Mouse (Mus musculus): ENCODE measurements at regions not wholly inside any gene's neighbourhood (a gene's known extent, or its start where the extent isn't known, plus 50 kb on each side); places are given as distances from the start of the nearest gene placed in this dataset.

GRCm38 (mm10) chr6:140179999-140180398, 138.7 kb upstream of the Plcz1 start:
- no peak for DNase-seq (ENCODE audit: low spot score in 2 of 2)

- DNase-seq (ENCODE audit: low spot score in 2 of 2), result no peak
These were observed 137.4 kb upstream of the Plcz1 start for GRCm38 (mm10) chr6:140178425-140179193.

- no peak for DNase-seq (ENCODE audit: low spot score in 2 of 2)
These were observed 131.5 kb upstream of the Plcz1 start for GRCm38 (mm10) chr6:140172716-140173115.

GRCm38 (mm10) chr6:140169836-140170235, 128.6 kb upstream of the Plcz1 start:
- no peak for DNase-seq (ENCODE audit: low spot score in 2 of 2)

- DNase-seq (ENCODE audit: low spot score in 2 of 2), result no peak
These were observed 125.9 kb upstream of the Plcz1 start for GRCm38 (mm10) chr6:140167182-140167581.

- DNase-seq (ENCODE audit: low spot score in 2 of 2), result no peak
These were observed 121.5 kb upstream of the Plcz1 start for GRCm38 (mm10) chr6:140162729-140163128.

- no peak for DNase-seq (ENCODE audit: low spot score in 2 of 2)
These were observed 120.2 kb upstream of the Plcz1 start for GRCm38 (mm10) chr6:140161482-140161881.

- no peak for DNase-seq (ENCODE audit: low spot score in 2 of 2)
These were observed 119.7 kb upstream of the Plcz1 start for GRCm38 (mm10) chr6:140160946-140161345.

- DNase-seq (ENCODE audit: low spot score in 2 of 2), result no peak
These were observed 117.7 kb upstream of the Plcz1 start for GRCm38 (mm10) chr6:140158986-140159385.

- DNase-seq (ENCODE audit: low spot score in 2 of 2), result no peak
These were observed 116.1 kb upstream of the Plcz1 start for GRCm38 (mm10) chr6:140157375-140157774.

- no peak for DNase-seq (ENCODE audit: low spot score in 2 of 2)
These were observed 111.3 kb upstream of the Plcz1 start for GRCm38 (mm10) chr6:140152418-140153176.

GRCm38 (mm10) chr6:140148628-140149245, 107.5 kb upstream of the Plcz1 start:
- no peak for DNase-seq (ENCODE audit: low spot score in 2 of 2)

- no peak for DNase-seq (ENCODE audit: low spot score in 2 of 2)
These were observed 106.9 kb upstream of the Plcz1 start for GRCm38 (mm10) chr6:140148138-140148537.

GRCm38 (mm10) chr6:140147711-140148110, 106.5 kb upstream of the Plcz1 start:
- peak in 1 of 2 experiments; percentile 28 for DNase-seq (ENCODE audit: low spot score in 2 of 2)

- DNase-seq (ENCODE audit: low spot score in 2 of 2), result no peak
These were observed 92.5 kb upstream of the Plcz1 start for GRCm38 (mm10) chr6:140133734-140134133.

- DNase-seq (ENCODE audit: low spot score in 2 of 2), result no peak
These were observed 85.4 kb upstream of the Plcz1 start for GRCm38 (mm10) chr6:140126645-140127044.

GRCm38 (mm10) chr6:140114024-140114423, 72.8 kb upstream of the Plcz1 start:
- no peak for DNase-seq (ENCODE audit: low spot score in 2 of 2)

GRCm38 (mm10) chr6:140112054-140112453, 70.8 kb upstream of the Plcz1 start:
- DNase-seq (ENCODE audit: low spot score in 2 of 2), result no peak

GRCm38 (mm10) chr6:140108083-140108482, 66.8 kb upstream of the Plcz1 start:
- DNase-seq (ENCODE audit: low spot score in 2 of 2), result no peak

GRCm38 (mm10) chr6:140107628-140108027, 66.4 kb upstream of the Plcz1 start:
- no peak for DNase-seq (ENCODE audit: low spot score in 2 of 2)

- no peak for DNase-seq (ENCODE audit: low spot score in 2 of 2)
These were observed 64.9 kb upstream of the Plcz1 start for GRCm38 (mm10) chr6:140106141-140106540.

GRCm38 (mm10) chr6:140102043-140102442, 60.8 kb upstream of the Plcz1 start:
- DNase-seq (ENCODE audit: low spot score in 2 of 2), result no peak
